Mouse (Mus musculus) bone marrow, adult 2 months (tissue): ENCODE data around the gene Noa1. TPM values are rescaled to one million over a fixed set of nuclear protein-coding genes. Genes with fewer than 3 reads are reported as not detected.

Source experiments
- H3K27ac ChIP-seq: fragments of 200-500 bp; 2 replicates; pipeline ENCODE4 v1.5.1; 2012; ENCODE audit warnings: low read depth, mild to moderate bottlenecking, control low read depth, inconsistent platforms, low read length; ENCODE audit not compliant: control insufficient read depth, poor library complexity, insufficient read depth
- H3K4me1 ChIP-seq: fragments of 200-500 bp; 2 replicates; pipeline ENCODE4 v1.6.1; 2011; ENCODE audit warnings: low read length; ENCODE audit not compliant: control insufficient read depth, insufficient read depth
- H3K4me3 ChIP-seq: fragments of 200-500 bp; replicated peaks from 2 replicates; pipeline ENCODE3; 2011; ENCODE audit warnings: mild to moderate bottlenecking, low read depth, low read length, control low read depth; ENCODE audit not compliant: control insufficient read depth
- CTCF ChIP-seq: fragments of 200-500 bp; IDR thresholded peaks from 2 replicates; pipeline ENCODE4 v1.5.1; 2011; ENCODE audit warnings: low read length, control low read depth; ENCODE audit not compliant: control insufficient read depth, insufficient read depth
- POLR2A ChIP-seq: fragments of 200-500 bp; IDR thresholded peaks from 2 replicates; pipeline ENCODE4 v1.6.1; 2011; ENCODE audit warnings: low read depth, mild to moderate bottlenecking, control low read depth, low read length, borderline replicate concordance; ENCODE audit not compliant: control insufficient read depth
- WGBS: fragments of 180-500 bp; shearing (Covaris S2); methylation state at CpG from one replicate; pipeline ENCODE4 v1.1.7; 2018; 5-methylcytosine and 5-hydroxymethylcytosine counted together
- polyA plus RNA-seq: library from polyadenylated mRNA; stranded (reverse); fragments of >200 nt; gene quantifications from 2 replicates; pipeline ENCODE4 v1.2.4, GENCODE M21; 2011; ENCODE audit warnings: low replicate concordance; ENCODE audit not compliant: missing spikeins, insufficient read depth, insufficient read length

Gene Noa1
- 6.0 and 16.0 TPM in 2 replicates for polyA plus RNA-seq

DNA sequence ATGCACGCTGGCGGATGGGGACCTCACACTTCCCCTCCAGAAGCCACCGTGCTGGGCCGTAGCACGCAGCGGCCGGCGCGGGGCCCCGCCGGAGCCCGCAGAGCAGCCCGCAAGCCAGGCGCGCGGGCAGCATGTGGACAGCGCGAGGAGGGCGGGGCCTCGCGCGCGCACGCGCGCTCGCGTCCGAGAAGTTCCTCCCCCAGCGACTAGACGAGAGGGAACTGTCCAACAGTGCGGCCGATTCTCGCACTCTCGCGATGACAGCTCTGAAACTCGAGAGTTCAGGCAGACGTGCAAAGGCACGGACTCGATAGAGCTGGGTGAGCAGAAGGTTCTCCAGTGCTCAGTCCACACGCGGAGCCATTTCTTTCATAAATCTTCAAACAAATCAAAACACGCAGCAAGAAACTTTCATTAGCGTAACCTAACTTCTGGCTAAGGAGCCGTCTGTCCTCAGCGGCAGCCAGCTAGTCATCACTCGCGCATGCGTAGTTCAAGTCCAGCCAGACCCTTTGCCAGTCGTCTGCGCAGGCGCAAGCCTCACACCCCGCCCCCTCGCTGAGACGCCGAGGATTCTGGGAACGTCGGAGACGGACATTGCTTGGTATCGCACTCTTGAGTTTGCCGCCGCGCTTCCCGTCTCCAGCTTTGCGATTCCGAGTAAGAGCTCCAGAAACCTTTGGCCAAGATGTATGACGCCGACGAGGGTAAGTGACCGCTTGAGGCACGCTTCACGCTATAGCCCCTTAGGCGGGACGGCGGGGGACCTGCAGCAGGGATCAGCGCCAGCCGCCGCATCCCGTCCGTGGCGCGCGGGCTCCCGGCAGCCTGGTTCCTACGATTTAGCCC is at the start of gene Noa1, which contains the start of gene Polr2b:
Gene Noa1, minus strand, starts transcription at position 161 of the 849 bp plus-strand sequence.
Gene Polr2b, plus strand, starts transcription at position 224 of the 849 bp plus-strand sequence.
- H3K4me1 ChIP-seq, result peaks cover 1% of the 10 kb centered on the region; the same call in 1 of the 2 replicates
- TF ChIP-seq POLR2A, result peak; percentile 75
- no peak for TF ChIP-seq CTCF
- WGBS, result under 1% methylated on average over 85 of the region's 85 CpGs
- H3K4me3 ChIP-seq, result peak within 1 kb of the TSS; percentile 70
- peak within 1 kb of the TSS; percentile 72 for H3K27ac ChIP-seq

DNA sequence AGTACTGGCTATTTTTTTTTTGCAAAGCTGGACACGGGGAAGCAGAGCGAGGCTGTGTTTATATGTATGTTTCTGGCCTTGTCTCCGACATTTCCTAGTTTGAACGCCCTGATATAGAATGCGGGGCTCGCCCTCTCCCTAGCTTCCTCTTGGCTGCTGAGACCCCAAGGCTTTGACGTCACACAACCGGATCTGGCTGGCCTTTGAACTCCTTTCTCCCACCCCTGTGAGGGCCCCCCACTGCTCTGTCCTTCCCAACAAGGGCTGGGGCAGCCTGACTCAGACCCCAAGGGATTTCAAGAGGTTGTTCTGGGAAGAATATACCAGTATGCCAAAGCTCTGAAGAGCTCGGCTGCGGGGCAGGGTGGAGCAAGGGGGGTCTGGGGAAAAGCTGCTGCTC is 48.5 kb upstream of the Noa1 start:
- 6% methylated on average over 10 of the region's 10 CpGs for whole genome bisulfite sequencing
- no peak overlapping the region for H3K4me3 ChIP-seq
- no peaks in the 10 kb centered on the region; the same call in 1 of the 2 replicates for H3K4me1 ChIP-seq
- H3K27ac ChIP-seq, result no peak overlapping the region
- no peak for TF ChIP-seq CTCF
- TF ChIP-seq POLR2A, result no peak

DNA sequence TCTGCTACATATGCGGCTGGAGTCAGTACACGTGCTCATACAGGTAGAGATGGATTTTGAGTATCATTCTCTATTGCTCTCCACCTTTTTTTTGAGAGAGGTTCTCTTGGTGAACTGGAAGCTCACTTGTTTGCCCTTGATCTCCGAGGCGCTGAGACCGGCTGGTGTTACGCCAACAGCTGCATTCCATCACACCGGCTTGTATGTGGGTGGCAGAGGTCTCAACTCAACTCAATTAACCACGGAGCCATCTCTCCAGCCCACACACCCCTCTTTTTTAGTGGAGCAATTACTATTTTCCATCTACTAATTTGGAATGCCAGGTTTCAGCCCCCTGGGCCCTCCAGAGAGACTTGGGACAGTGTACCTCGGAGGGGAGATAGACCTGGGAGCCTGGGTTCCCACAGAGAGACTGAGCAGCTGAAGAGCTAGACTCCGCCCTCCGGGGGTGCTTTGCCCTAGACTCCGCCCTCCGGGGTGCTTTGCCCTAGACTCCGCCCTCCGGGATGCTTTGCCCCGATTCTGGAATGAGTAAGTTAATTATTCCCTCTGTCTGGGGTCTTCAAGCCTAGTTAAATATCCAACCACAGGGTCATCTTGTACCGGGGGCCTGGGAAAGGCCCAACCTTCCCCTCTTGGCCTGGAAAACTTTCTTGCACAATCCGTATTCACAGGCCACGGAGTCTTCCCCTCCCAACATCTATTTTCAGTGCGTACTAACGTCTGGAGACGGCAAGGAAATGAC is 47.7 kb upstream of the Noa1 start:
- Histone ChIP-seq H3K4me3 (peak overlapping the region; percentile 44), H3K4me1 (no peaks in the 10 kb centered on the region; the same call in 1 of the 2 replicates), H3K27ac (no peak overlapping the region)
- TF ChIP-seq POLR2A (no peak), CTCF (no peak)
- WGBS, result 21% methylated on average over 22 of the region's 22 CpGs

DNA sequence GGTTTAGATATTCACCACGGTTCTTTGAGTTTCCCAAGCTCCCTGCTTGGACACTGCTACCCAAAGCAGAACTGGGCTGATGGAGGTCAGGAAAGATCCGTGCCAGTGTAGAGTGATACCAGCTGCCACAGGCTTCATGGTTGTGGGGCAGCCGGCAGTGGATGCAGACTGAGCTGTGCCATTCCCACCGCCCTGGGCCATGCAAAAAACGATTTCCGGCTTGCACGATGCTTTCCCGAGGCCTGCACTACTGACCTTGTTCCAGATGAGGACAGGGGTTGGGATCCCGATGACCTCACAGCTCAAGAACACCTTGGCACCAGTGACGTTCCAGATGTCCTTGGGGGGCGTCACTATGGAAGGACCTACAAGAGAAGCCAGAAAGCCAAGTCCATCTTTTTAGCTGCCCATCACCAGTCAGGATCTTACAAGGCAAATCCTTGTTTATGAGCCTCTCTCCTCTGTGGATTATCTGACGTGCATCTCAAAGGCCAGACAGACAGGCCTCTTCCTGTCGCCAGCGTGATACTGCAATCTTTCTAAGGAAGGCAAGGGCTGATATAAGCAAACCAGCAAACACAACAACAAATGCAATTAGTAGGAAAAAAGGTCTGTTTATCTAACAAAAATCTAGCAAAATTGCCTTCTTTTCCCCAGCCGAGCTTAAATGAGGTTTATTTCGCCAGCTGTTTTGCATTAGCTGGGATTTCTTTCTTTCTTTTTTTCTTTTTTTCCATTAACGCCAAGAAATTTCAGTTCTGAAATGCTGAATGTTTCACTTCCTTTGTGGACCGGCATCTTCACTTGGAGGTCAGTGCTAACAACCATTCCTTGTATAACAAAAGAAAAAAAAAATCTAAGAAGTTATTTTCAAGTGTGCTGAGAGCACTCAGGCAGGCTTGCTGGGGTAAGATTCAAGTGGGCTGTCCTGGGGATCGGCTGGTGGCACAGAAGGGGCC is 45.7 kb upstream of the Noa1 start:
- H3K4me1 ChIP-seq, result no peaks in the 10 kb centered on the region; the same call in 1 of the 2 replicates
- H3K27ac ChIP-seq, result no peak overlapping the region
- no peak for TF ChIP-seq POLR2A
- no peak for TF ChIP-seq CTCF
- H3K4me3 ChIP-seq, result no peak overlapping the region
- WGBS, result 77% methylated on average over 19 of the region's 19 CpGs

DNA sequence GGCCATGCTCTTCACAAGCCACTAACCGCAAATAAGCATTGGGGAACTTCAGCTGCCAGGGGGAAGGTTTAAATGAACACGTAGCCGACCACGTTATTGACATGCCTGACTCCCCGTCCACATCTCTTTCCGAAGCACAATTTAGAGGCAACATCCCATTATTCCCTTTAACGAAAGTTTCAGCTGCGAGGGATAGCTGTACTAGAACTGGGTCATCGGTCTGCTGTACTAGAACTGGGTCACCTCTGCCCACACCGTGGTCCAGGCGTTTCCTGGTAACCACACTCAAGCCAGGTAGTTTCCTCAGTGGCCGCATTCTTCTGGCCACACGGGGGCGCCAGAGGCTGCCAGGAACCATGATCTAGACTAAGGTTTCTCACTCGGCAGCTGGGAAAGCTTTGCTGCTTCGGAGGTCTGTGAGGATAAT is 44.5 kb upstream of the Noa1 start:
- WGBS, result under 1% methylated on average over 16 of the region's 16 CpGs
- H3K27ac ChIP-seq, result no peak overlapping the region
- TF ChIP-seq CTCF (peak; percentile 94), POLR2A (no peak)
- H3K4me3 ChIP-seq, result no peak overlapping the region
- H3K4me1 ChIP-seq, result no peaks in the 10 kb centered on the region; the same call in 1 of the 2 replicates

DNA sequence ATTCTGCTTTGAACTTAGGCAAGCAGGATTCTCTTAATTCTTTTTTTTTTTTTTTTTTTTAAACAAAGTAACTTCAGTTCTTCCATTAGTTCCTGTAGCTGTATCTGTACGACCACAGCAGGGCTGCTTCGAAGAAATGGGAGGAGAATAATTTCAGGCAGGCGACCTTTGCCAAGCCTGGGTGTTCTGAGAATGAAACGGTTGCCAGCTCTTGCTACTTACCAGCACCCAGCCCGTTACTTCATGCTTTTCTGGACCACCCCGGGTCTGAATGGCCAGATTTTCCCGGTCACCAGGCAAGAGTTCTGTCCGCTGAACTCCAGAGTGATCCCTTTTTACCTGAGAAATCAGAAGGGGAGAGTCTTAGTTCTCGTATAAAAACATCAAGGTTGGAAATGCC is 41.8 kb upstream of the Noa1 start:
- WGBS, result 87% methylated on average over 9 of the region's 9 CpGs
- Histone ChIP-seq H3K27ac (no peak overlapping the region), H3K4me1 (no peaks in the 10 kb centered on the region), H3K4me3 (no peak overlapping the region)
- TF ChIP-seq POLR2A (no peak), CTCF (no peak)

DNA sequence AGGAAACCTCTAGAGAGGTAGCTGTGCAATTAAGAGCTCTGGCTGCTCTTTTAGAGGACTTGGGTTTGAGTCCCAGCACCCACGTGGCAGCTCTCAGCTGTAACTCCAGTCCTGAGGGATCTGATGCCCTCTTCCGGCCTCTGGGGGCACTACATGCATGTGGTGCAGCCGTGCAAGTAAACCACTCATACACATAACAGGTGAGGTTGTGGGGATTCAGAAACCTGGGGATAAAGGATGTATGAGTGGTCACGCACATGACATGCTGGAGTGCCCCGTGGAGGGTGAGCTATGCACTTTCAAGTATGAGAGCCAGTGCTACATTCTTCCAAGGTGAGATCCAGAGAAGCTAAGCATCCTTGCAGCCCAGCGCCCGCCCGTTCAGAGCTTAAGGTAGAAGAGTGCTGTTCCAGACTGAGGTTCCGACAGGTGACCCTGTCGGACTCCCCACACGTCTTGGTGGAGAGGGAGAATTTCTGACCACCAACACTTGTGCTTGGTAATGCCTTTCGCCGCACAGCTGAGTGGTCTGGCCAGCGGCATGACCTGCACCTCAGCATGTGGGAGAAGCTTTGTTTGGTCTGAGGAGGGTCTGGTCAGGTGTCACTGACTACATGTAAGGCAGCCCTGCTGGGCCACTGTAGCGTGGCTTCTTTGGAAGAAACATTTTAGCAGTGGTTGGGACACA is 40.2 kb upstream of the Noa1 start:
- Histone ChIP-seq H3K27ac (no peak overlapping the region), H3K4me3 (no peak overlapping the region), H3K4me1 (no peaks in the 10 kb centered on the region)
- TF ChIP-seq POLR2A, result no peak
- TF ChIP-seq CTCF, result no peak
- WGBS, result 89% methylated on average over 15 of the region's 15 CpGs
